Mouse (Mus musculus) ES-Bruce4 (cell line): Measurements from ENCODE around the gene Glis1. TPM values are rescaled to one million over a fixed set of nuclear protein-coding genes. Genes with fewer than 3 reads are reported as not detected.

ENCODE experiments used
- H3K27ac ChIP-seq: 2 replicates; pipeline ENCODE4 v1.5.1; 2012; ENCODE audit warnings: low read length, inconsistent platforms; ENCODE audit not compliant: insufficient read depth
- H3K27me3 ChIP-seq: 2 replicates; pipeline ENCODE4 v1.6.1; 2012; ENCODE audit warnings: mild to moderate bottlenecking, low read length, inconsistent platforms; ENCODE audit not compliant: control insufficient read depth, poor library complexity, insufficient read depth, severe bottlenecking
- H3K36me3 ChIP-seq: 2 replicates; pipeline ENCODE4 v1.6.1; 2012; ENCODE audit warnings: inconsistent platforms, mild to moderate bottlenecking, low read length, moderate library complexity; ENCODE audit not compliant: control insufficient read depth, poor library complexity, insufficient read depth, severe bottlenecking
- H3K4me1 ChIP-seq: one replicate; pipeline ENCODE4 v1.8.1; 2011; ENCODE audit warnings: low read length; ENCODE audit not compliant: control insufficient read depth, insufficient read depth
- H3K4me3 ChIP-seq: 2 replicates; pipeline ENCODE4 v1.5.1; 2011; ENCODE audit warnings: low read depth, mild to moderate bottlenecking, low read length
- H3K9ac ChIP-seq: 2 replicates; pipeline ENCODE4 v1.6.1; 2012; ENCODE audit warnings: low read depth, mild to moderate bottlenecking, inconsistent platforms; ENCODE audit not compliant: poor library complexity, severe bottlenecking
- H3K9me3 ChIP-seq: replicated peaks from 2 replicates; pipeline ENCODE4 v1.6.1; 2012; ENCODE audit warnings: mild to moderate bottlenecking, low read length, inconsistent platforms; ENCODE audit not compliant: control insufficient read depth, poor library complexity, insufficient read depth, severe bottlenecking
- CTCF ChIP-seq: IDR thresholded peaks from one replicate; pipeline ENCODE4 v1.8.1; 2011; ENCODE audit warnings: low read depth, low read length
- EP300 ChIP-seq: IDR thresholded peaks from 2 replicates; pipeline ENCODE4 v1.6.1; 2011; ENCODE audit warnings: low read depth, low read length; ENCODE audit not compliant: insufficient read depth
- POLR2A ChIP-seq: IDR thresholded peaks from one replicate; pipeline ENCODE4 v1.8.1; 2011; ENCODE audit warnings: low read length; ENCODE audit not compliant: insufficient read depth
- polyA plus RNA-seq: library from polyadenylated mRNA; stranded (reverse); fragments of >200 nt; gene quantifications from 2 replicates; pipeline ENCODE4 v1.2.4, GENCODE M21; 2011; ENCODE audit warnings: low read depth; ENCODE audit not compliant: missing spikeins, insufficient read depth, insufficient read length

Gene Glis1
- polyA plus RNA-seq, 1 experiment, result 0.28 TPM

GRCm38 (mm10) chr4:107674322-107674644 is 239.9 kb downstream of the Glis1 start:
- Histone ChIP-seq H3K27me3 (no peaks in the 10 kb centered on the region), H3K36me3 (no peaks in the 10 kb centered on the region), H3K4me3 (no peak overlapping the region), H3K9me3 (no peaks in the 10 kb centered on the region), H3K9ac (no peak overlapping the region), H3K4me1 (no peaks in the 10 kb centered on the region), H3K27ac (no peak overlapping the region)
- TF ChIP-seq CTCF, result no peak
- no peak for TF ChIP-seq EP300
- no peak for TF ChIP-seq POLR2A

DNA sequence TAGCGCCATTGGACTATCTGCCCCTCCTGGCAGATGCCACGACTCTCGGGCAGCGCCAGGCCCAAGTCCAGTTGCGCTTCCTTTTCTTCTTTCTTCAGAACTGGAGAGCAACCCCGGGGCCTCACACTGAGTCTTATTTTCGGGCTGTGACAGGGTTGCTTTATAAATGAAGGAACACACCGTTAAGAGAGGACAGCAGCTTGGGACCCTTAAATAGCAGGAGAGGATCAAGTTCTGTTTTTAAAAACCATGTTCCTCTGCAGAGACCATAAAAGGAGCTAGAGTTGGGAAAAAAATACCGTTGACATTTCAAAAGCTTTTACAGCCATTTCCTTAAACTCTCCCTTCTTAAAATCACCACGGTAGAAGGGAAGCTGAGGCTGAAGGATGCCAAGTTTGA is 241.3 kb downstream of the Glis1 start:
- Histone ChIP-seq H3K4me1 (no peaks in the 10 kb centered on the region), H3K9me3 (no peaks in the 10 kb centered on the region), H3K27ac (no peak overlapping the region), H3K4me3 (no peak overlapping the region), H3K27me3 (no peaks in the 10 kb centered on the region), H3K36me3 (no peaks in the 10 kb centered on the region), H3K9ac (no peak overlapping the region)
- no peak for TF ChIP-seq EP300
- no peak for TF ChIP-seq CTCF
- TF ChIP-seq POLR2A, result no peak

DNA sequence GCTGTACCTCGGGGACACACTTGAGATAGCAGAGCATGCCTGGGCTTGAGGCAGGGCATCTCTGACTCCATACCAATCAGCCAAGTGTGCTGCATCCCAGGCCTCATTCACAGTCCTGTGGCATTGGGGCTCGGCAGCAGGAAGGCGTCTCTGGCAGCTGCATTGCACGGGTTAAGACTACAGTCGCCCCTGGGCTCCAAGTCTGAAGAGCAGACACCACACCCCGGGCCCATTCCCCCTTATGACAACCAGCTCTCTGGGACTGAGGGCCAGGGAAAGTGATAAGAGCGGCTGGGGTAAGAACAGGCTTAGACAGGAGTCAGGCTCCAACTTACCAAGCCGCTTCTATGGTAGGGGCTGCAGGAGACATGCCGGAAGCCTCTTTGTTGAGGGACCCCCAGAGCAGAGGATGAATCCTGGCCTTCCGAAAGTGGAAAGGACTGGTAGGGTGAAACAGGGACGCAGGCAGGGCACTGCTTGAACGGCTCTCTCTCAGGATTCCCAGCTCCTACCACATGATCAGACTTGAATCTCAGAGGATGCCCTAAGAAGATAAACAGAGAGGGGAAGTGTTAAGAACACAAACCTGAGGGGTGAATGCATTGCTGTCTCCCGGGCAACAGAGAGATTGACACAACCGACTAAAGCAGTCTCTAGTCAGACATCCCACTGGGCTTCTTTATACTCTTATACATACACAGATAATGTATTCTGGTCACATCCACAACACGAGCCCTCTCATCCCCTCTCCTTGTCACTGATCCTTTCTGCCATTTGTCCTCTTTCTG is 246.1 kb downstream of the Glis1 start:
- Histone ChIP-seq H3K27ac (no peak overlapping the region), H3K9me3 (no peaks in the 10 kb centered on the region), H3K9ac (no peak overlapping the region), H3K27me3 (peaks cover 3% of the 10 kb centered on the region; the same call in 1 of the 2 replicates), H3K4me3 (no peak overlapping the region), H3K36me3 (no peaks in the 10 kb centered on the region), H3K4me1 (no peaks in the 10 kb centered on the region)
- TF ChIP-seq POLR2A (no peak), CTCF (no peak)

DNA sequence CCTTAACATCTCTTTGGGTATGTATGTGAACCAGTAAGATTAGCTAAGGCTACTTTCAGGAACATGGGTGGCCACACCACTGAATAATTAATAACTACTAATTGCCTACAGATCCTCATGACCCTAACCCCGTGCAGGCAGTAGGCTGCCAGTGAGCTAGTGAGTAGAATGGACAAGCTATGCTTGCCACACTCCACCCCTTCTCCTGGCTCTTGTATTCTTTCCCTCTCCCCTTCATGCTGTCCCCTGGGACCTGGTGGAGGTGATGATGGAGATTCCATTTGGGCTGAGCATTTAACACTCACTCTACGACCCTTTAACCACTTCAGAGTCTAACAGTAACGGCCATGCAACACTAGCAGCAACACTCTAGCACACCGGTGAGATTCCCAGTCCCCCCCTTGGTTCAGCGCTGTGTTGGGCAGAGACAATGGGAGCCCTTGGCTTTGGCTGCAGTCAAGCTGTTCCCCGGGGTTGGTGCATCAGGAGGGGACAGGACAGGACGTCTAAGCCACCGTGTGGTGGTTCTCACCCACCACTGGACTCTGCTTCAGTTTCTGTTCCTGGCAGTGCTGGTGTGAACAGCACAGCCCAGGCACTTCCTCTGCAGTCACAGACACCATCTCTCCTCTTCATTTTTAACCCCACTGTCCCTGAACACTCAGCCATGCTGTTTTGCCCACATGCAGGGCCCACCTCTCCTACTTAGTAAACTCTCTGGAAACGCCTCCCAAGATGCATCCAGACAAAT is 246.9 kb downstream of the Glis1 start:
- no peak overlapping the region for H3K27ac ChIP-seq
- H3K4me1 ChIP-seq, result no peaks in the 10 kb centered on the region
- peaks cover 3% of the 10 kb centered on the region for H3K27me3 ChIP-seq

DNA sequence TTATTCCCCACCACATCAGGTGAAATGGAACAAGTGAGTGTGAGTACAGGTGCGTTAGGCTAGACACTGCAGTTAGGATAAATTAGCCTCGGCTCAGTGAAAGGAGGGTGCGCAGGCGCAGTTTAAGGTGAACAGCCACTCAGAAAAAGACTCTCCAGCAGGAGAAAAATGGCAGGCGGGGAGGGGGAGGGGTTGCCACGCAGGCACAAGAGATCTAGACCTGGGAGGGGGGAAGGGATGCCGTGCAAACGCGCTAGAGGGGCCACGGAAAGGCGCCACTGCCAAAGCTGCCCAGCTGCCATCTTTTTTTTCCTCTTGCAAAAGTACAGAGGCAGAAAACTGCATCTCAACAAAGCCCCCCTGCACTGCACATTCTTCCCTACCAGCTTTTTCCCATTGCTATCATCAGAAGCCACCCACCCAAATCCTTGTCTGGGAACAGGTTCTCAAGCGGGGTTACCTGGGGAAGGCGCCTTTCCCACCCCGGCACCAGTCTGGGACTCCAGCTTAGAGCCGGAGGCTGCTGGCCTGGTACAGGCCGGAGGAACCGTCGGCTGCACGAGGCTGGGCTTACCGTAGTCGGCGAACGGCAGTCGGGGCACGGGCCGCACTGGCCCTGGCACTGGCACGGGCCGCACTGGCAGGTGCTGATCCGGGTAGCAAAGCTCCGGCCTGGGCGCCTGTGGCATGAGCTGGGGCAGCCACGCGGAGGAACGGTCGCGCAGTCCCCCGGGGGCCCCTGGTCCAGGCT is 248.8 kb downstream of the Glis1 start:
- Histone ChIP-seq H3K36me3 (no peaks in the 10 kb centered on the region), H3K27ac (no peak overlapping the region), H3K9ac (peak overlapping the region; percentile 53), H3K9me3 (no peaks in the 10 kb centered on the region), H3K4me3 (peak overlapping the region; percentile 25), H3K4me1 (no peaks in the 10 kb centered on the region), H3K27me3 (peaks cover 3% of the 10 kb centered on the region)
- TF ChIP-seq EP300 (no peak), POLR2A (no peak), CTCF (no peak)

More for the DNA sequence above, 246.9 kb downstream of the Glis1 start:
- no peak overlapping the region for H3K9ac ChIP-seq
- no peaks in the 10 kb centered on the region for H3K36me3 ChIP-seq
- no peak for TF ChIP-seq EP300
- no peak for TF ChIP-seq POLR2A
- no peak for TF ChIP-seq CTCF
- no peak overlapping the region for H3K4me3 ChIP-seq
- H3K9me3 ChIP-seq, result no peaks in the 10 kb centered on the region

- Histone ChIP-seq H3K27ac (no peak within 1 kb of the TSS), H3K4me1 (no peaks in the 10 kb centered on the region), H3K27me3 (peaks cover 3% of the 10 kb centered on the region), H3K36me3 (no peaks in the 10 kb centered on the region), H3K4me3 (peak within 1 kb of the TSS; percentile 25), H3K9me3 (no peaks in the 10 kb centered on the region), H3K9ac (peak within 1 kb of the TSS; percentile 53)
- TF ChIP-seq POLR2A (no peak), CTCF (no peak)
These were observed 249.7 kb downstream of the Glis1 start, which contains the start of gene Dmrtb1 for GRCm38 (mm10) chr4:107684130-107684529. Dmrtb1 (minus strand) TSS chr4:107684230.

Other genes with a start within 250 kb of the Glis1 start
- gene Ldlrad1, start 225.4 kb upstream of the Glis1 start, polyA plus RNA-seq, result not detected in 2 replicates
- 65.2 and 75.4 TPM in 2 replicates for gene Lrrc42, start 181.1 kb upstream of the Glis1 start, polyA plus RNA-seq
- gene Hspb11, start 181.0 kb upstream of the Glis1 start, polyA plus RNA-seq, result 49.0 and 53.9 TPM in 2 replicates
- gene Dio1, start 127.4 kb upstream of the Glis1 start, polyA plus RNA-seq, result not detected in 2 replicates
- gene Yipf1, start 120.2 kb upstream of the Glis1 start, polyA plus RNA-seq, result 24.5 and 26.6 TPM in 2 replicates
- gene Ndc1, start 66.8 kb upstream of the Glis1 start, polyA plus RNA-seq, result 77.2 and 87.4 TPM in 2 replicates
- 1.6 and 2.4 TPM in 2 replicates for gene Dmrtb1, start 249.6 kb downstream of the Glis1 start, polyA plus RNA-seq